Mouse (Mus musculus): ENCODE measurements at regions not wholly inside any gene's neighbourhood (a gene's known extent, or its start where the extent isn't known, plus 50 kb on each side); places are given as distances from the start of the nearest gene placed in this dataset.

DNA sequence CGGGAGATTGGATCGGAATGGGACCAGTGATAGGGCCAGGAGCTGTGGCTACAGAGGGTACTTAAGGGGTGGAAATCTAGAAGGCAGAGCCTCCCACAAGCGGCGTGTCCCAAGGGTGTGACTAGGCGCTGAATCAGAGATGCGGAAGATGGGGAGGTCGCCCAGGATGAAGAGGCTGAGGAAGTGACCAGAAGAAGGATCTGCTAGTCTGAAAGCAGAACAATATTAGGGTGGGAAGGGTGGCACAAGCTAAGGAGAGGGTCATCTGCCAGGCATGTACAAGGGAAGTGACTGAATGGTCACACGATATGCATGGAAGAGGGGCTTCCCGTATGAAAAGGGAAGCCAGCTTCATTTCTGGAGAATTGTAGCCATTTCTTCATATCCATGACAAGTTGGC, 99.4 kb upstream of the Rreb1 start:
- TF ChIP-seq CTCF (conservative IDR thresholded peaks at IDR 0.05 in 1 of 2, IDR thresholded peaks at IDR 0.05 in 1 of 2; ENCODE audit: low read depth in 2 of 2, low read length in 2 of 2) (no peak), UBTF (IDR thresholded peaks at IDR 0.05; ENCODE audit: low read depth, low read length) (no peak), ETS1 (conservative IDR thresholded peaks at IDR 0.05; ENCODE audit: low read depth, low read length) (no peak), KAT2A (IDR thresholded peaks at IDR 0.05; ENCODE audit: insufficient replicate concordance, low read length) (no peak), MAFK (IDR thresholded peaks at IDR 0.05; ENCODE audit: insufficient replicate concordance, low read length) (no peak), POLR2A (IDR thresholded peaks at IDR 0.05; ENCODE audit: low read depth, low read length) (no peak), PAX5 (IDR thresholded peaks at IDR 0.05; ENCODE audit: low read length) (no peak), POLR2AphosphoS2 (IDR thresholded peaks at IDR 0.05; ENCODE audit: low read depth, low read length) (no peak), JUND (conservative IDR thresholded peaks at IDR 0.05; ENCODE audit: low read depth, low read length) (no peak), EP300 (IDR thresholded peaks at IDR 0.05; ENCODE audit: low read length) (no peak), CHD2 (IDR thresholded peaks at IDR 0.05; ENCODE audit: low read length) (no peak), ELF1 (IDR thresholded peaks at IDR 0.05; ENCODE audit: low read depth, low read length) (no peak), BHLHE40 (IDR thresholded peaks at IDR 0.05; ENCODE audit: low read depth, low read length) (no peak), TCF12 (IDR thresholded peaks at IDR 0.05; ENCODE audit: low read depth, low read length) (no peak)
